Mouse (Mus musculus) kidney, embryonic 14.5 days (tissue): ENCODE measurements around the gene Sgsm2. TPM values are rescaled to one million over a fixed set of nuclear protein-coding genes. Genes with fewer than 3 reads are reported as not detected.

Experiments used
- ATAC-seq: fragments of 200-750 bp; cut with Nextera tagmentation; 2 replicates; pipeline ENCODE4 v1.8.0; 2017; ENCODE audit warnings: moderate number of reproducible peaks, mild to moderate bottlenecking, moderate TSS enrichment, moderate library complexity; ENCODE audit not compliant: low FRiP score, low TSS enrichment
- H3K27ac ChIP-seq: fragments of 300-500 bp; sonication (generic); 2 replicates; pipeline ENCODE4 v1.5.1; 2014; ENCODE audit warnings: low read depth, mild to moderate bottlenecking, low read length, moderate library complexity, mixed read lengths
- H3K27me3 ChIP-seq: fragments of 300-500 bp; sonication (generic); 2 replicates; pipeline ENCODE4 v1.6.1; 2014; ENCODE audit warnings: mild to moderate bottlenecking, low read length; ENCODE audit not compliant: control insufficient read depth, insufficient read depth
- H3K36me3 ChIP-seq: fragments of 300-500 bp; sonication (generic); 2 replicates; pipeline ENCODE4 v1.6.1; 2014; ENCODE audit warnings: low read length, mixed read lengths; ENCODE audit not compliant: control insufficient read depth, insufficient read depth
- H3K4me1 ChIP-seq: fragments of 300-500 bp; sonication (generic); 2 replicates; pipeline ENCODE4 v1.6.1; 2014; ENCODE audit warnings: low read length, mixed read lengths; ENCODE audit not compliant: control insufficient read depth, insufficient read depth
- H3K4me2 ChIP-seq: fragments of 300-500 bp; sonication (generic); replicated peaks from 2 replicates; pipeline ENCODE4 v1.6.1; 2014; ENCODE audit warnings: low read depth, mild to moderate bottlenecking, low read length
- H3K4me3 ChIP-seq: fragments of 300-500 bp; sonication (generic); 2 replicates; pipeline ENCODE4 v1.5.1; 2014; ENCODE audit warnings: mild to moderate bottlenecking, low read length
- H3K9ac ChIP-seq: fragments of 300-500 bp; sonication (generic); 2 replicates; pipeline ENCODE4 v1.6.1; 2014; ENCODE audit warnings: low read depth, mild to moderate bottlenecking, low read length, moderate library complexity
- H3K9me3 ChIP-seq: fragments of 300-500 bp; sonication (generic); 2 replicates; pipeline ENCODE4 v1.6.1; 2016; ENCODE audit warnings: low read length; ENCODE audit not compliant: control insufficient read depth
- WGBS: fragments of 180-500 bp; shearing (Covaris S2); extraction: QIAGEN DNeasy Blood & Tissue Kit; methylation state at CpG from one replicate; pipeline ENCODE4 v1.1.7; 2014; 5-methylcytosine and 5-hydroxymethylcytosine counted together
- polyA plus RNA-seq: library from polyadenylated mRNA; unstranded; fragments of >200 nt; fragmentation: Nextera tagmentation; extraction: Ambion mirVana; gene quantifications from 2 replicates; pipeline ENCODE4 v1.2.1, GENCODE M21; 2014

Sgsm2 gene
- polyA plus RNA-seq, 1 experiment from 2014 or later, result 5.7 TPM

- H3K9me3 ChIP-seq, result peaks cover 6% of the 10 kb centered on the region; the same call in 1 of the 2 replicates
- H3K4me1 ChIP-seq, result peaks cover 25% of the 10 kb centered on the region
- no peak overlapping the region for H3K9ac ChIP-seq
- no peaks in the 10 kb centered on the region for H3K27me3 ChIP-seq
- H3K36me3 ChIP-seq, result peaks cover 16% of the 10 kb centered on the region; the same call in 1 of the 2 replicates
- no peak for ATAC-seq
- H3K4me3 ChIP-seq, result no peak overlapping the region
- H3K4me2 ChIP-seq, result no peak overlapping the region
- 68% methylated on average over 8 of the region's 8 CpGs for WGBS
- no peak overlapping the region for H3K27ac ChIP-seq
Measured at GRCm38 (mm10) chr11:74840739-74841138, 56.1 kb downstream of the Sgsm2 start.

GRCm38 (mm10) chr11:74839860-74840715 lies 56.8 kb downstream of the Sgsm2 start:
- Histone ChIP-seq H3K36me3 (peaks cover 16% of the 10 kb centered on the region; the same call in 1 of the 2 replicates), H3K4me2 (no peak overlapping the region), H3K4me1 (peaks cover 25% of the 10 kb centered on the region), H3K27ac (no peak overlapping the region), H3K4me3 (no peak overlapping the region), H3K9me3 (no peaks in the 10 kb centered on the region; the same call in 1 of the 2 replicates), H3K9ac (no peak overlapping the region), H3K27me3 (no peaks in the 10 kb centered on the region)
- WGBS, result 92% methylated on average over 19 of the region's 19 CpGs
- ATAC-seq, result no peak

- H3K4me2 ChIP-seq, result peak overlapping the region; percentile 82
- H3K27ac ChIP-seq, result peak overlapping the region; percentile 93
- no peaks in the 10 kb centered on the region for H3K27me3 ChIP-seq
- ATAC-seq, result no peak
- WGBS, result 44% methylated on average over 6 of the region's 6 CpGs
- H3K9ac ChIP-seq, result no peak overlapping the region
- peak overlapping the region; percentile 51 for H3K4me3 ChIP-seq
- peaks cover 36% of the 10 kb centered on the region for H3K4me1 ChIP-seq
- H3K36me3 ChIP-seq, result peaks cover 16% of the 10 kb centered on the region; the same call in 1 of the 2 replicates
- no peaks in the 10 kb centered on the region for H3K9me3 ChIP-seq
Measured at GRCm38 (mm10) chr11:74838971-74839370, 57.9 kb downstream of the Sgsm2 start.

GRCm38 (mm10) chr11:74838441-74838840 lies 58.4 kb downstream of the Sgsm2 start:
- Histone ChIP-seq H3K36me3 (peaks cover 16% of the 10 kb centered on the region; the same call in 1 of the 2 replicates), H3K9ac (peak overlapping the region; percentile 62; the same call in 1 of the 2 replicates), H3K27me3 (no peaks in the 10 kb centered on the region), H3K4me2 (peak overlapping the region; percentile 82), H3K4me3 (peak overlapping the region; percentile 51), H3K27ac (peak overlapping the region; percentile 93), H3K4me1 (peaks cover 41% of the 10 kb centered on the region), H3K9me3 (no peaks in the 10 kb centered on the region)
- under 1% methylated on average over 33 of the region's 35 CpGs for WGBS
- peak; percentile 61 for ATAC-seq

GRCm38 (mm10) chr11:74837694-74838431 lies 59.0 kb downstream of the Sgsm2 start:
- Histone ChIP-seq H3K4me1 (peaks cover 44% of the 10 kb centered on the region), H3K4me3 (peak overlapping the region; percentile 51), H3K27ac (peak overlapping the region; percentile 93), H3K4me2 (peak overlapping the region; percentile 82), H3K27me3 (no peaks in the 10 kb centered on the region), H3K9ac (peak overlapping the region; percentile 62), H3K36me3 (peaks cover 13% of the 10 kb centered on the region; the same call in 1 of the 2 replicates), H3K9me3 (no peaks in the 10 kb centered on the region)
- under 1% methylated on average over 53 of the region's 54 CpGs for WGBS
- ATAC-seq, result peak; percentile 68

GRCm38 (mm10) chr11:74837056-74837693 lies 59.7 kb downstream of the Sgsm2 start:
- peak overlapping the region; percentile 93; the same call in 1 of the 2 replicates for H3K27ac ChIP-seq
- 49% methylated on average over 16 of the region's 16 CpGs for WGBS
- peak overlapping the region; percentile 62 for H3K9ac ChIP-seq
- peak; percentile 0; the same call in 1 of the 2 replicates for ATAC-seq
- H3K27me3 ChIP-seq, result no peaks in the 10 kb centered on the region
- H3K36me3 ChIP-seq, result peaks cover 6% of the 10 kb centered on the region; the same call in 1 of the 2 replicates
- H3K4me3 ChIP-seq, result peak overlapping the region; percentile 51
- no peaks in the 10 kb centered on the region for H3K9me3 ChIP-seq
- peaks cover 44% of the 10 kb centered on the region for H3K4me1 ChIP-seq
- H3K4me2 ChIP-seq, result peak overlapping the region; percentile 82

GRCm38 (mm10) chr11:74836225-74837055 lies 60.4 kb downstream of the Sgsm2 start:
- peaks cover 4% of the 10 kb centered on the region; the same call in 1 of the 2 replicates for H3K36me3 ChIP-seq
- WGBS, result 93% methylated on average over 22 of the region's 22 CpGs
- no peak overlapping the region for H3K9ac ChIP-seq
- H3K27me3 ChIP-seq, result no peaks in the 10 kb centered on the region
- H3K4me3 ChIP-seq, result no peak overlapping the region
- no peaks in the 10 kb centered on the region for H3K9me3 ChIP-seq
- no peak overlapping the region for H3K27ac ChIP-seq
- H3K4me1 ChIP-seq, result peaks cover 41% of the 10 kb centered on the region
- no peak overlapping the region for H3K4me2 ChIP-seq
- no peak for ATAC-seq
